Mouse (Mus musculus): ENCODE results near the gene Eif6.
A peak's percentile ranks its signal among the peaks of the same experiment; 100 is the strongest.

Eif6 gene

DNA sequence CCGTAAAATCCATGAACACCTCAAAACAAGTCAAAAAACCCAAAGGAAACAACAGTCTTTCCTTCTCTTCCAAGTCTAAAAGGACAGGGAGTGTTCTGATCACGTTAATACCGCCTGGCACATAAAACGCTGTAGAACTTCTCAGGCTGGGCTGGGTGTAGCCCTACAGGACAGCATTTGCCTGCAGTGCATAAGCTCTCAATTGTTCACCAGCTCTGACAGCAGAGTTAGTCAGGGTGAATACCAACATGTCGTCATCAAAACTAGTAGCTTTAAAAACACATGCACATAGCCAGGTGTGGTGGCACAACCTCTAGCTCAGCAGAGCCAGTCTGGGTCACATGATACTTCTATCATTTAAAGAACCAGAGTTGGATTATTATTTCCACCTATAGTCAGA, 5.9 kb downstream of the Eif6 start:
- no peak for DNase-seq

DNA sequence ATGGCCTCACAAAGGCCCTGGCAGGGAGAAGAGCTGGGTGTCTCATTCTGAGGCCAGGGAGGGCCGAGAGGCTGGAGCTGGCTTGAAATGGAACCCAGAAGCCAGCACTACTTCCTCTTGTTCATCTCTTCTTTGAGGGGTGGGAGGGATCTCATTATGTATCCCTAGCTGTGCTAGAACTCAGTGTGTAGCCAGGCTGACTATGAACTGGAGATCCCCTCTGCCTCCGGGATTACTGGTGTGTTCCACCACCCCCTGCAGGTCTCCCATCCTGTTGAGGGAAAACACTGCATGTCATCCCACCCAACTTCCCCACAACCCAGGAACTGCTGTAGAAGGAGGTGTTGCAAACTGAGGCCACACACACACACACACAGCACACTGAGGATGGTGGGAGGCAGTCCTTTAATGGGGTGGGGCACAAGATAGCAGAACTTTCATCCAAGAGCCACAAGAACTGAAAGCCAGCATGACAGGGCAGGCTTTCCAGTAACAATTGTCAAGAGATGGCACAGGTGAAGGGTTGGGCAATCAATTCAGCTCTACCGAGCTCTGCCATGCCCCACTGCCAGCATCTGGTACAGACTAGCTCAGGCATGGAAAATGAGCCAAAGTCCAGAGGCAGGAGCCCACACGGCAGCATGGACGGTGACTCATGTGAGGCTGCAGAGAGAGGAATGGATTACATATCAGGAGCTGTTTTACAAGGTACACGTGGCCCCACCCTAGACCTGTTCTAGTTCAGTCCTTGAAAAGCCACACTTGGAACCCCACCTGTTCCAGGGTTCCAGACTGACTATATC, 7.1 kb downstream of the Eif6 start:
- no peak for DNase-seq

DNA sequence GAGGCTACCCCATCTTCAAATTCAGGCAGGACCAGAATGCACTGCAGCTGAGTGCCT, 7.5 kb downstream of the Eif6 start, which contains the start of gene BC029722:
BC029722 (minus strand) TSS at position 35 of the 57 bp plus-strand sequence.
- no peak for DNase-seq

DNA sequence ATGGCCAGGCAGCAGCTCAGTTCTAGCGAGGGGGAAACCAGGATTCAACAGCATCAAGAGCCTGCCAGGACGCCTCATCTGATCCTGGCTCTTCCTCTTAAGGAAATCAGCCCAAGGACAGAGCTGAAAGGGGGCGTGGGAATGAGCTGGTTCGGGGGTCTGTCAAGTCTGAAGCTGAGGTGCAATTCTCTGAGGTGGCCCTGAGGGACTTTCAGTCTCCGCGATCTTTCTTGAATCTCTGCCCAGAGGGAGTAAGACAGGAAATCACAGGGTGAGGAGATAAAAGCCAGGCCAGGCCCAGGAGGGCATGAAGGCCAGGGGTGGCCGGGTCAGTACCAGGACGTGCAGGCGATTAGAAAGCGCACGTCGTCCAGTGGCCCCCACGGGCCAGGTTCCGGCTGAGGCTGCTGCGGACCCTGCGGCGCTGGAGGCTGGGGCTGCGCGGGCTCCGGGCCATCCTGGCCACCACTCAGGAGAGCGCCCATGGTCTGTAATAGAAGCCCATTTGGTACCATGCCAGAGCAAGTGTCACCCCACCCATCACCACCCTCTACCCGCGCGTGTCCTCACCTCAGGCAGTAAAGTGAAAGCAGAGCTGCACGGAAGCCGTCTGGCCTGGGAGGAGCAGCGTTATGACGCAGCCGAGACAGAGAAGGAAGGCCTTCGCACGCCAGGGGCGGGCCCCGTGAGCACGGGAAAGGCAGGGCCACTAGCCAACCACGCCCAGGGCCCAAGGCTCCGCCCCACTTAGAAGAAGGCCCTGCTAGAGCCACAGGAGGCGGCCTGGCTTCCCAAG, 7.9 kb downstream of the Eif6 start:
- DNase-seq, result peak; percentile 96

DNA sequence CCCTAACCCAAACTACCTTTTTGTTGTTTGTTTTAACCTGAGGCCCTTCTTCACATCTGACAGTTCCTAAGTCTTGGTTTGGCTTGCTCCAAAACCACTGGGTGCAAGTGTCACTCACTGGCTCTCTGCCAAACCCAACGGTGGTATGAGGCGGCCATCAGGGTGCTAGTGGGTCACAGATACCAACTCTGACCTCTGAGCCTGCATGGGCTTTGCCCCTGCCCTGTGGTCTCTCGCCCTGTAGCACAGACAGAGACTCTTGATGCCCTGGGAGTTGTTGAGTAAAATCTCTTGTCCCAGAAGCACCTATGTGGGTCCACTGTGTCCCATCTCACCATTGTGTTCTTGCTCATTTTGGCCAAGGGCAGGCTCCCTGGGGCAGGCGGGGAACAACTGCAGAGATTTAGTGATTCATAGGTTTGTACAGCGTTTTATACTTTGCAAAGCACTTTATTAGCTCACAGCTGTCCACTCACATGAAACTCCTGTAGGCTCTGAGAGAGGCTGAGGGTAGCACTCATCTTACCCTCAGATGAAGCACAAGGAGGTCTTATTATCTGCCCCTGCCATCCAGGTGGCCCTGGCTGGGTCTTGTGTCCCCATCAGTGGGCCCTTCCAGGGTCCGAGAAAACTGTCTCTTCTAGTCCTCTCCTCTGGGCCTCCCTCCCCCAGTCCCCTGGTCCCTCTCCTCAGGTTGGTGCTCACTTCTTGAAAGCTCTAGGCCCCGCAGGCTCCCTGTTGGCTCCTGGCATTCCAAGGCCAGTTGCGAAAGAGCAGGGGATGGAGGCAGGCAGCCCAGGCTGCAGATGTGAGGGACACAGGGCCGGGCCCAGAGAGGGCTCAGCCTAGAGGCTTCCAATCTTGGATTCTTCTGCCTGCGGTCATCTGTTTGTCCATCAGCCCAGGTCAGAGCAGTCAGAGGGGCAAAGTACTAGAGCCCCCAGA, 9.2 kb downstream of the Eif6 start:
- DNase-seq, result no peak

DNA sequence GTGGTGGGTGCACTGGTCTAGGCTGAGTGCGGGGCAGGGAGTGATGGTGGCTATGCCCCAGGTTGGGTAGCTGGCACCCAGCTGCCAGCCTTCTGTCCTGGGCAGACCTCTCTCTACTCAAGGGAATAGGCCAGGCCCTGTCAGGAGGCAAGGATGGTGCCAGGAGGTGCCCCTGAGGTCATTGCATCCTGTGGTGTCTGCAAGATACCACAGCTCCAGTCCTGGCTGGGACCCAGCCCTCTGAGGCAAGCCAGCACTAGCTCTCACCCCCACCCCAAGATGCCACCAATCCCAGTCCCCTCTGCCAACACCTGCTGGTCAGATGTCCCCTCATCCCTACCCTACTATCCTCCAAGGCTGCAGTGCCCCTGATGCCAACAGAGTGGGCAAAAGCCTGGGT, 10.5 kb downstream of the Eif6 start:
- no peak for DNase-seq

DNA sequence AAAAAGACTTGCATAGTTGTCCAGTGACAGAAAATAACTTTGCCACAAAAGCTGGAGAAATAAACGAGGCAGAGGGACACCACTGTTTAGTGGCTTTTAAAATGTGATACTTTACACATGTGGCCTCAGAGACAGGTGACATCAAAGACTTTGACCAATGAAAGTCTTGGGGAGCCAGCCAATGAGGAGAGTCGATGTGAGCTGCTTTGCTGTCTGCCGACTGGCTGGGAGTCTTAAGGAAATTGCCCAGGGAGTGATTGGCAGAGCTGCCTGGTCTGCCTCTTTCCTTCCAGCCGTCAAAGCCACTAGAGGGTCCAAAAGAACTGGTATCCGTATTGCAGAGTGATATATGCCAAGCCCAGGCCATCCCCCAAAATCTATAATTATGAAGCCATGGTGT, 11.9 kb downstream of the Eif6 start:
- no peak for DNase-seq

DNA sequence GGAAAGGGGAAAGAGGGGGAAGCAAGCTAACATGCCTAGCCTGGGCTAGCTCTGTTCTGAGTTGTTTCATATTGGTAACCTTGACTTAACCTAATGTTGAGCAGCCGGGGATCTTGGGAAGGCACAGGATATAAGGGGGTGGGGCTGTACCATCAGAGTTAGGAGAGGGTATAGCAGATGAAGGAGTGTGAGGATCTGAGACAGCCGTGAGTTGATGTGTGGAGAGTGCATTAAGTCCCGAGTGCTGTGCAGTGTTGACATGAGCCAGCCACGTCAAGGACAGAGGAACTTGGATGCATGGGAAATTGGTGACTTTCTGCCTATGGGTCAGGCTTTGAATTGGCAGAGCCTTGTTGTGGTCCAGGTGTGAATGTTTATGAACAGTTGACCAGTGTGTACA, 14.1 kb downstream of the Eif6 start:
- no peak for DNase-seq

DNA sequence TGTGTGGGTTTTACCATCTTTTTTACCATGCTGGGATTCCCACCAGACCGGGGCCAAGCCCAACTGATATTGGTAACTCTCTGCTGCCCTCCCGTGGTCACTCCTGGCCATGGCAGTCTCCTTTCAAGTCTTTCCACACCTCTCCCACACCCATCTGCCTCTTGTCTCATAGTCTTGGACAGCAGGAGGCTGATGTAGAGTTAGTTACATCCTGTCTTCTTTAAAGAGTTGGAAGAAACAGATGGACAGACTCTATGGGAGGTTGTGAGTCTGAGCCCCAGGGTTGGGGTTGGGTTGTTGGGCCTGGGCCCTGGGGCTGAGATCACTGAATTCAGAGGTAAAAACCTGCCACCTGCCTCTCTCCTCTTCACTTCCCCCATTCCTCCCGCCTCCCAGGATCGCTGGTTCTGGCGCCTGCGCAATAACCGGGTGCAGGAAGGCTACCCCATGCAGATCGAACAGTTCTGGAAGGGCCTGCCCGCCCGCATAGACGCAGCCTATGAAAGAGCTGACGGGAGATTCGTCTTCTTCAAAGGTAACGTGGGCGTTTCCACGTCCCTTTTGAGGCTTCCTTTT, 14.8 kb downstream of the Eif6 start:
- peak; percentile 90 for DNase-seq

DNA sequence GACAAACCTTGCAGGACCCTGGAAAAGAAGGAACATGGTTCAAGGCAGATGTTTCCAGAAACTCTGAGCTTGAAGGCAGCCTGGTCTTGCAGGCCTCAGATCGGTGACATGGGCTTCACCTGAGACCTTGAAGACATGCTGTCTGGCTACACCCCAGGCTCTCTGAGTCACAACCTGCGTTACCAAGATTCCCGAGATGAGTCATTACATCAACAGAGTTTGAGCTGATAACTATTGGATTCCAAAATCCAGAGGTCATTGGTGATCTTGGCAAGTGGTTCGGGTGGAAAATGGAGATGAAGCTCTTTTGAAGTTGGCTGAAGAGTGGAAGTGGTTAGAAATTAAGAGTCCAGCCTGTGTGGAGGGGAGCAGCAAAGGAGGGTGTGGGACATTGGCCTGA, 17.1 kb downstream of the Eif6 start:
- no peak for DNase-seq

DNA sequence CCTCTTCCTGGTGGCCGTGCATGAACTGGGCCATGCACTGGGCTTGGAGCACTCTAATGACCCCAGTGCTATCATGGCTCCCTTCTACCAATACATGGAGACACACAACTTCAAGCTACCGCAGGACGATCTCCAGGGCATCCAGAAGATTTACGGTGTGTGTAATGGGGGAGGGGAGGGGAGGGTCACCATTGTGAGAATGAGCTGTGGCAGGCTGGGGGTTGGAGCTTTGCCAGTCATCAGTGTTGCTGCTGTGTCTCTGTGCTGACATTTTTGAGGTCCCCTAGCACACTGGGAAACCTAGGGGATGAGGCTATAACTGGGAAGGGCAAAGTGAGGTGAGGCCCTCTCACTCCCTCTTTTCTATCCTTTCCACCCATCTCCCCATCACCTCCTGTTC, 19.3 kb downstream of the Eif6 start:
- DNase-seq, result no peak

DNA sequence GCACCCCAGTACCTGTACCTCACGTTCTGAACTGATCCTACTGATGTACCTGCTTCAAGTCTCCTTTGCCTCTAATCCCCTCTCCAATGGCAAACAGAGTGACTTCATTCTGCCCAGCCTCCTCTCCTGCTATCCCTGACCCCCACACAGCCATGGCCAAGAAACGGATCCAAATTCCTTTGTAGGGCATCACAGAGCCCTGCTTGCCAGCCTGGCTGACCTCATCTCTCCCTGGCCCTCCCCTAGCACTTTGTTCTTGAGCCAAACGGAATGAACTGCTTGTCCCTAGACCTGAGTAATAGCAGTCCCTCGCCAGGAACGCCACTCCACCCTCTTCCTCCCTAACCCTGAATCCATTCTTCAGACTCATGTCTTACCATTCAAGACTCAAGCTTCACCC, 20.2 kb downstream of the Eif6 start:
- no peak for DNase-seq

DNA sequence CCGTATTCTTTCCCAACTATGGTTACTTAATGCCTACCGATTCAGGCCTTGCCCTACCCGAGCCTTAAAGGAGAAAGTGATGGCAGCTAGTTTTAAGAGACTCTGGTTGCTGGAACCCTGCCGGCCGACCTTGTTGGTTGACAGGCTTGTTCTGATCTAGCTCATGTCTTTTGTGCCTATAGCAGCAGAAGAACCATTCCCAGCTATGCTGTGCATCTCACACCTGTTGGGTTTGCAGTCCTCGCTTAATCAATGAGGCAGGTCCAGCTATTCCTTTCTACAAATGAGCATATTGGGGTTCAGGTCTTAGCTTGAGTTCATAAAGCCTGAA, 20.8 kb downstream of the Eif6 start:
- no peak for DNase-seq

DNA sequence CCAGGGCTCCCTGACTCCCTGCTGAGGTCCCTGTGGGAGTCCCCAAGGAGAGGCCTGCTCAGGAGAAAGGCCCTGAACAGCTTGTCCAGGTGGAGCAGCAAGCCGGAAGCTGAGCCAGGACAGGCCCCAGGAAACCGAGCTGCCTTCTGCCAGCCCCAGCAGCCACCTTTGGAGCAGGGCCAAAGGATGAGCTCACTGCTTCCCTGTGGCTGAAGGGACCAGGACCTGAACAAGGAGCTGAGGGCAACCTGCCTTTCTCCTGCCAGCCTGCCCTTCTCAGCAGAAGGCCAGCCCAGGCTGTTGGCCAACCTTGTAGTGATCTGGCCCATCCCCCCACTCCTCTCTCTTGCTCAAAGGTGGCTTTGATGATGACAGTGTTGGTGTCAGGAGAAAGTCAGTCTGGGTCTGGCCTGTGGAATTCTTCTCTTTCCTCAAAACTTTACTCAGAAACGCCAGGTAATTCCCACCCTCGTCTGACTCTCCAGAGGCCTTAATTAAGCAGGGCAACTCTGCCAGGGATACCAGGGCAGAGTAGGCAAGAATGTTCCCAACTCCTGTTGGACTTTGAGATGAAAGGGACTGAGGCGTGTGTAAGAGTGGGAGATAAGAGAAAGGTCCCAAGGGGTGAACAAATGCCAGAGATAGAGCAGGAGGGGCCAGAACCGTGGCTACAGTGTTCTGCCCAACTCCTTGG, 21.3 kb downstream of the Eif6 start:
- no peak for DNase-seq

DNA sequence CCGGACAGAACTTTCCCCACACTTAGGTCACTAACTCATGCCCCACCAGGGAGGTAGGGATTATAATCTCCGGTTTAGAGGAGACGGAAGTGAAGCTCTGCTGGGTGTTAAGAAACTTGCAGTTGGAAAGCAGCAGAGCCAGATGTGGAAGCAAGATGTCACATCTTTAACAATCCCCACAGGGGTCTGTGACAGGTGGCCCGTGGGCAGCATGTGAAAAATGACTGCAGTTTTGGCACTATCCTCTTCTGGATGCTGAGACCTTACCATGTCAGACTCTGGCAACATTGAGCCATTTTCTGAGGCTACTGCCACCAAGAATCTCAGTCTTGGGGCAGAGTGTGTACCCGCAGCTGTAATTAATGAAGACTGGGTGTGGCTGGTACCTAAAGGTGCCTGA, 22.7 kb downstream of the Eif6 start:
- no peak for DNase-seq

DNA sequence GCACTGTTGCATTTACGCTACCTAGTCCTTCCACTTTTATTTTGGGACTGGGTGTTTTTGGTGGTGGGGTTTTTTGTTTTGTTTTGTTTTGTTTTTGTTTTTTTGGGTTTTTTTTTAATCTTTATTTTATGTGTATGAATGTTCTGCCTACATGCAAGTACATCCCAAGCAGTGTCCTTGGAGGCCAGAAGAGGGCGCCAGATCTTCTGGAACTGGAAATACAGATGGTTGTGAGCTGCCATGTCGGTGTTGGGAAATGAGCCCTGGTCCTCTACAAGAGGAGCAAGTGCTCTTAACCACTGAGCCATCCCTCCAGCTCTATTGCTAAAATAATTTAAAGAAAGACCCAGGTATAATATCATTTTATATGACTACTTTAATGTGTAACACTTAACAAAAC, 24.0 kb downstream of the Eif6 start:
- DNase-seq, result no peak

DNA sequence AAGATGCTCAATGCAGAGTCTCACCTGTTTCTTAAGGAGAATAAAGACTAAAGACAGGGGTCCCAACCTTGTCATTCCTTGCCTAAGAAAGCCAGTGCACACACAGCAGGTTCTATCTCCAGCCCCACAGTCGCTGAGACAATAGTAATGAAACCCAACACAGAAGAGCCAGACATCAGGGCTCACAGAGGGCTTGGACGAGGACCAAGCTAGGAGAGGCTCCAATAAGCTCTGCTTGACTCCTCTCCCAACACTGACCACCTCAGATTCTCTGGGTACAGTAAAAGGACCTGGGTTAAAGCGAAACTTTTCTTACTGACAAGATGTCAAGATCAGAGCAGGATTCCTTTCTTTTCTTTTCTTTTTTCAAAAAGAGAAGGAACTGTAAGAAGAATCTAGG, 28.1 kb downstream of the Eif6 start:
- DNase-seq, result no peak

DNA sequence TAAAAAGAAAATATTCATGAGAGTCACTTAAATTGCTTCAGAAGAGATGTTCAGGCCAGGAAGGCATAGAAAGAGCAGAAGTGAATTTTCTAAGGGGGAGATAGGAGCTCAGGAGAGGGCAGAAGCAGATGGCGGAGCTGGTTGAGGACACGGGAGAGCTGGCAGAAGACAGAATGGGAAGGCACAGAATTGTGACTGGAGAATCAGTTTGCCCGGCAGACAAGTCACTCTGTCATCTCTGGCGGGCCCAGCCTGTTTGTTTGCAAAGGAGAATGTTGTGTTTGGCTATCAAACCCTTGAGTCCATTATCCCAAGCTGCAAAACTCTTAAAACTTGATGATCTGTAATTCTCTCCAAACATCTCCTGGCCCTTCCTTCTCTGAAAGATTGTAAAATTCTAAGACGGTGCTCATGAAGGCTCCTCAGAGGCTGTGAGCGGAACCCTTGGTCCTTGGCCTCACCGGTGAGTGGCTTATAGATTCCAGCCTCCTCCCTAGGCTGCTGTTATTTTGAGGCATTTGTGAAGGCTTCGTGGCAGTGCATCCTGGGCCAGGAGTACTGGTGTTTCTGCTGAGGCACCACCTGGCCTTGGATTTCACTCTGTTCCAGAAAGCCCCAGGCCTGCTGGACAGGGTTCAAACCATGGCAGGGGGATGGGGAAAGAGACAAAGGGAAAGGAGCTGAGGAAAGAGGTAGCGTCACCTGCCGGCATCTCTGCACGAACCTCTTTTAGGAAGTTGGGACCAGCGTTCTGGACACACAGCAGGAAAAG, 31.9 kb downstream of the Eif6 start:
- no peak for DNase-seq

DNA sequence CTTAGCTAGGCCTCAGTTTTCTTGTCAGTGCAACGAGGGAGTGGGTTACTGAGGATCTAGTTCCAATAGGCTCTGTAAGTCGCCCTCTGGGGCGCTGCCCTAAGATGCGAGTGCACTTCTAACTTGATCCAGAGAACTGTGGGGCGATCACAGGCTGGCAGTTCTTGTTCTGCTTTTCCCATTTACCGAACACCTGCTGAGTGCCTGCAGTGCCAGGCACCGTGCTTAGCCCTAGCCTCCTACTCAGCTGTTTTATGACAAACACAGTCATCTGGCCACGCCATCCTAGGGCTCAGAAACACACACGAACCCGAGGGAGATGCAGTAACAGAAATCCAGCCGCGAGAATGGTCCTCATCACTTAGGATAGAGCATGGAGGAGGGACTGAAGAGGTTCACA, 33.8 kb downstream of the Eif6 start:
- no peak for DNase-seq

DNA sequence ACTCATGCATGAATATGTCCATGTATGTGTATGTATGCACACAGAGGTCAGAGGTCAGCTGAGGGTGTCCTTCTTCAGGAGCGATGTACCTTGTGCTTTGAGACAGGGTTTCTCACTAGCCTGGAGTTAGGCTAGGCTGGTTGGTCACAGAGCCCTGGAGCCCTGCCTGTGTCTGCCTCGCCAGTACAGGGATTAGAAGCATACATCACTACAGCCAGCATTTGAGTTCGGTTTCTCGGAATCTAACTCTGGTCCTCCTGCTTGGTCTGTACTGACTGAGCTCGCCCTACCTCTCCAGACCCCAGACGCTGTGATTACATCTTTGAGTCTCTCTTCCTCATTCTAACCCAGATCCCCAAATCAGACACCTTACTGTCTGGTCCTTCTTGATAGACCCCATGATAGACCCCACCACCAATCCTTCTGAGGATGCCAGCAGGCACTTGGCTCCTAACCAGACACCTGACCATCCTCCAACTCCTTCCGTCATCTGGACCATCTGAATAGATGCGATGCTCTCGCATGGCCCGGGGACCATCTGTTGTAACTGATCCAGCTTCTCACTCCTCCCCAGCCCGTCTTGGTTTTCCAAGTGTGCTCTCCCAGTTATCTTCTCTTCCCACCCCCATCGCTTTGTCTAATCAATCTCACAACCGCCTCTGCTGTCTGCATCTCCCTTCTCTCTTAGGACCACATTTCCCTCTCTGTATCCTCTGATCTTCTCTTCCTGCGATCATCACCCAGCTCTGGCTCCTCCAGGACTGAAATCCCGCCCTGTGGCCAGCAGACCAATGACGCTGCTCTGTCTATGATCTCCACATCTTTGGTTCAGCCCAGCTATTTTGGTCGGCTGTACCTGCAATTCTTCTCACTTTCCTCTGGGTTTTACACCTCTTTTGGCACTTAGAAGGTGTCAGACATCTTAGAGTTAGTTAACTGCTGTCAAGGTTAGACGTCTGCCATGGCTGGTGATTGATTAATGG, 38.5 kb downstream of the Eif6 start:
- no peak for DNase-seq

DNA sequence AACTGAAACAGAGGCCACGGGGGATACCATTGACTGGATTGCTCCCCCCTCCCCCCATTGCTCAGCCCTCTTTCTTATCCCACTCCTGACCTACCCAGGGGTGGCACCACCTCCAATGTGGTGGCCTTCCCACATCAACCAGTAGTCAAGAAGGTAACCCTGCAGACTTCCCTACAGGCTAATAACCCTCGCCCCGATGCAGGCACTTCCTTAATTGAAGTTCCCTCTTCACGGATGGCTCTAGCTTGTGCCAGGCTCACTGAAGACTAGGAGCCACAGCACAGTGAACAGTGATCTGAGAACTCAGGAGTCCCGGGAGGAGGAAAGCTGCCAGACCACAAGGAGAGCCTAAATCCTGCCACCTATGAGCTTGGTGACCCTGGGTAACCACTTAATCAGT, 39.8 kb downstream of the Eif6 start:
- DNase-seq, result no peak

All from right cerebral cortex, adult 18-20 months (tissue).